Mouse (Mus musculus): ENCODE results near the gene Vta1. TPM values are rescaled to one million over a fixed set of nuclear protein-coding genes. Genes with fewer than 3 reads are reported as not detected.
A peak's percentile ranks its signal among the peaks of the same experiment; 100 is the strongest.

Gene Vta1
- total and polyA plus RNA-seq, 2 experiments from 2014 or later = 25.0 to 66.9 TPM

- no peaks in the 10 kb centered on the region for H3K27me3 ChIP-seq (ENCODE audit: control insufficient read depth, insufficient read depth, low read length)
- H3K27ac ChIP-seq (ENCODE audit: low read depth) = no peak overlapping the region
- H3K9ac ChIP-seq (replicated peaks; ENCODE audit: low read depth, low read length) = no peak overlapping the region
- TF ChIP-seq CTCF (IDR thresholded peaks at IDR 0.05; ENCODE audit: low read depth) (no peak), EP300 (IDR thresholded peaks at IDR 0.05; ENCODE audit: low read depth) (no peak)
- WGBS = 90% methylated on average over 1 of the region's 1 CpGs
- ATAC-seq (ENCODE audit: insufficient read depth, low read depth) (no peak), DNase-seq (ENCODE audit: low spot score) (no peak)
- no peak overlapping the region for H3K4me2 ChIP-seq (ENCODE audit: low read depth, low read length)
- no peaks in the 10 kb centered on the region for H3K9me3 ChIP-seq (replicated peaks; ENCODE audit: control insufficient read depth, low read length)
- peaks cover 9% of the 10 kb centered on the region for H3K4me1 ChIP-seq (ENCODE audit: control insufficient read depth, insufficient read depth)
- H3K36me3 ChIP-seq (replicated peaks; ENCODE audit: control insufficient read depth, insufficient read depth, low read length) = no peaks in the 10 kb centered on the region
- H3K4me3 ChIP-seq (ENCODE audit: low read depth, low read length) = no peak overlapping the region
Measured at GRCm38 (mm10) chr10:14703239-14703638, 2.1 kb downstream of the Vta1 start.

DNA sequence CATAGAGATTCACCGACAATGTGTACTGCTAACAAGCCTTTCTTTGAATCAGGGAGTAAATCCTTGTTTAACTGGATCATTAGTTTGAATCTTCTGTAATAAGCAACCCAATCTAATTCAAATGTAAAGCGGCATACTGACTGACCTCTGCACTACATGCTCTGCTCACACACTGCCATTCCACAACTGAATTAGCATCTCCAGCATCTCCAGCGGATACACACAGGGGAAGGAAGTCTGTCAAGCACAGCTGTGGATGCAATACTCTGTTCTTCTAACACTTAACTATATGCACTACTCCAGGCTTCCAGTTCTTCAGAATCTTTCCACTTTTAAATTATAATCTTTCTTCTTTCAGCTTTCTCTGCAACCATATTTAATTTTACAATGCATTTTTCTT, 15.0 kb downstream of the Vta1 start:
- no peak overlapping the region for H3K4me3 ChIP-seq (ENCODE audit: low read depth, low read length)
- WGBS = 78% methylated on average over 3 of the region's 3 CpGs
- no peak for TF ChIP-seq CTCF (IDR thresholded peaks at IDR 0.05; ENCODE audit: low read depth)
- TF ChIP-seq EP300 (IDR thresholded peaks at IDR 0.05; ENCODE audit: low read depth) = no peak
- H3K4me2 ChIP-seq (ENCODE audit: low read depth, low read length) = no peak overlapping the region
- no peak overlapping the region; the same call in 1 of the 2 replicates for H3K27ac ChIP-seq (ENCODE audit: low read depth)
- H3K36me3 ChIP-seq (replicated peaks; ENCODE audit: control insufficient read depth, insufficient read depth, low read length) = no peaks in the 10 kb centered on the region; the same call in 1 of the 2 replicates
- no peak overlapping the region for H3K9ac ChIP-seq (replicated peaks; ENCODE audit: low read depth, low read length)
- H3K4me1 ChIP-seq (ENCODE audit: control insufficient read depth, insufficient read depth) = no peaks in the 10 kb centered on the region
- no peak for DNase-seq (ENCODE audit: low spot score)
- ATAC-seq (ENCODE audit: insufficient read depth, low read depth) = no peak
- no peaks in the 10 kb centered on the region for H3K9me3 ChIP-seq (replicated peaks; ENCODE audit: control insufficient read depth, low read length)
- H3K27me3 ChIP-seq (ENCODE audit: control insufficient read depth, insufficient read depth, low read length) = no peaks in the 10 kb centered on the region

DNA sequence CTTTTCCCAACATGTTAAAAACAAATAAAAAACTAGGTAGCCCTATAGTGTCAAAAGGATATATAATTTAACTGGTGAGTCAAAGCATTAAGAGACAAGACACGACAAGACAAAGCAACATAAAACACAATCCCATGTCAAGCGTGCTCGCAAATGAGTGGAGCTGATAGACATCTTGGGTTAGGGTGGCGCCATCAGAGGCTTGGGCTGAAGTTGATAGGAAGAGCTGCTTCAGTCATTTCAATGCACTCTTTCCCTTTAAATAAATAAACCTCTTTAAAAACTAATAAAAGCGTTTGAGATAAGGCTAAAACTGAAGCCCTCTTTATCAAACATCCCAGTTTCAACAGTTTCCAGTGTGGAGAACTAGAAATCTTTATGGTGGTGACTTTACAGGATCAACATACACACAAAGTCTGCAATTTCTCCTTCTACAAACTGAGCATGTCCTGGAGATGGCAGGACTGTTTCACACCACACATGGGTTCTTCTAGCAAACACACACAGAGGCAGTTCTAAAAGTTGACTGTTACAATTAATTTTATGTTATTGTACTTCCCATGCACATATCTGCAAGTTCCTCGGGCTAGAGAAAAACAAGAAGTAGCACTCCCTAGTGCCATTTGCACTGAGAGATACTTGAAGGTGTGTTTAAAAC, 16.4 kb downstream of the Vta1 start:
- 76% methylated on average over 6 of the region's 6 CpGs for WGBS
- no peaks in the 10 kb centered on the region for H3K9me3 ChIP-seq (replicated peaks; ENCODE audit: control insufficient read depth, low read length)
- no peaks in the 10 kb centered on the region for H3K4me1 ChIP-seq (ENCODE audit: control insufficient read depth, insufficient read depth)
- no peak overlapping the region for H3K9ac ChIP-seq (replicated peaks; ENCODE audit: low read depth, low read length)
- no peaks in the 10 kb centered on the region for H3K27me3 ChIP-seq (ENCODE audit: control insufficient read depth, insufficient read depth, low read length)
- TF ChIP-seq CTCF (IDR thresholded peaks at IDR 0.05; ENCODE audit: low read depth) = no peak
- no peak for TF ChIP-seq EP300 (IDR thresholded peaks at IDR 0.05; ENCODE audit: low read depth)
- peaks cover 6% of the 10 kb centered on the region for H3K36me3 ChIP-seq (replicated peaks; ENCODE audit: control insufficient read depth, insufficient read depth, low read length)
- H3K4me3 ChIP-seq (ENCODE audit: low read depth, low read length) = no peak overlapping the region
- no peak overlapping the region for H3K4me2 ChIP-seq (ENCODE audit: low read depth, low read length)
- ATAC-seq (ENCODE audit: insufficient read depth, low read depth) = no peak
- H3K27ac ChIP-seq (ENCODE audit: low read depth) = no peak overlapping the region
- DNase-seq (ENCODE audit: low spot score) = no peak

GRCm38 (mm10) chr10:14685663-14686062, 19.7 kb downstream of the Vta1 start:
- H3K9me3 ChIP-seq (replicated peaks; ENCODE audit: control insufficient read depth, low read length) = no peaks in the 10 kb centered on the region
- no peak for TF ChIP-seq EP300 (IDR thresholded peaks at IDR 0.05; ENCODE audit: low read depth)
- no peak for TF ChIP-seq CTCF (IDR thresholded peaks at IDR 0.05; ENCODE audit: low read depth)
- H3K27me3 ChIP-seq (ENCODE audit: control insufficient read depth, insufficient read depth, low read length) = no peaks in the 10 kb centered on the region
- no peak overlapping the region for H3K4me3 ChIP-seq (ENCODE audit: low read depth, low read length)
- no peak overlapping the region for H3K27ac ChIP-seq (ENCODE audit: low read depth)
- H3K36me3 ChIP-seq (replicated peaks; ENCODE audit: control insufficient read depth, insufficient read depth, low read length) = peaks cover 6% of the 10 kb centered on the region
- ATAC-seq (ENCODE audit: insufficient read depth, low read depth) (no peak), DNase-seq (ENCODE audit: low spot score) (no peak)
- H3K4me2 ChIP-seq (ENCODE audit: low read depth, low read length) = no peak overlapping the region
- no peak overlapping the region for H3K9ac ChIP-seq (replicated peaks; ENCODE audit: low read depth, low read length)
- 91% methylated on average over 1 of the region's 1 CpGs for WGBS
- H3K4me1 ChIP-seq (ENCODE audit: control insufficient read depth, insufficient read depth) = no peaks in the 10 kb centered on the region

GRCm38 (mm10) chr10:14666147-14666546, 39.2 kb downstream of the Vta1 start:
- ATAC-seq (ENCODE audit: insufficient read depth, low read depth) = 0 out of 2 replicates have a peak, but pooled peaks have one; percentile 6
- Histone ChIP-seq H3K9me3 (replicated peaks; ENCODE audit: control insufficient read depth, low read length) (no peaks in the 10 kb centered on the region), H3K9ac (replicated peaks; ENCODE audit: low read depth, low read length) (no peak overlapping the region), H3K4me3 (ENCODE audit: low read depth, low read length) (no peak overlapping the region), H3K27me3 (ENCODE audit: control insufficient read depth, insufficient read depth, low read length) (no peaks in the 10 kb centered on the region), H3K27ac (ENCODE audit: low read depth) (no peak overlapping the region), H3K4me1 (ENCODE audit: control insufficient read depth, insufficient read depth) (no peaks in the 10 kb centered on the region), H3K36me3 (replicated peaks; ENCODE audit: control insufficient read depth, insufficient read depth, low read length) (peaks cover 17% of the 10 kb centered on the region; the same call in 1 of the 2 replicates), H3K4me2 (ENCODE audit: low read depth, low read length) (no peak overlapping the region)
- WGBS = 69% methylated on average over 2 of the region's 2 CpGs
- peak; percentile 22 for DNase-seq (ENCODE audit: low spot score)
- TF ChIP-seq CTCF (IDR thresholded peaks at IDR 0.05; ENCODE audit: low read depth) (no peak), EP300 (IDR thresholded peaks at IDR 0.05; ENCODE audit: low read depth) (no peak)

- Histone ChIP-seq H3K27me3 (ENCODE audit: control insufficient read depth, insufficient read depth, low read length) (no peaks in the 10 kb centered on the region), H3K4me1 (ENCODE audit: control insufficient read depth, insufficient read depth) (no peaks in the 10 kb centered on the region), H3K36me3 (replicated peaks; ENCODE audit: control insufficient read depth, insufficient read depth, low read length) (peaks cover 7% of the 10 kb centered on the region; the same call in 1 of the 2 replicates), H3K4me3 (ENCODE audit: low read depth, low read length) (no peak overlapping the region), H3K27ac (ENCODE audit: low read depth) (no peak overlapping the region), H3K9me3 (replicated peaks; ENCODE audit: control insufficient read depth, low read length) (no peaks in the 10 kb centered on the region), H3K9ac (replicated peaks; ENCODE audit: low read depth, low read length) (no peak overlapping the region), H3K4me2 (ENCODE audit: low read depth, low read length) (no peak overlapping the region)
- WGBS = 85% methylated on average over 2 of the region's 2 CpGs
- DNase-seq (ENCODE audit: low spot score) (no peak), ATAC-seq (ENCODE audit: insufficient read depth, low read depth) (no peak)
- no peak for TF ChIP-seq EP300 (IDR thresholded peaks at IDR 0.05; ENCODE audit: low read depth)
- TF ChIP-seq CTCF (IDR thresholded peaks at IDR 0.05; ENCODE audit: low read depth) = no peak
Measured at GRCm38 (mm10) chr10:14660875-14661274, 44.5 kb downstream of the Vta1 start.

Measured in heart, postnatal 0 days (tissue).